Mouse (Mus musculus): ENCODE measurements around the gene Map4k2. TPM values are rescaled to one million over a fixed set of nuclear protein-coding genes. Genes with fewer than 3 reads are reported as not detected.
"Not testable (repeated sequence)": the region's sequence is repeated elsewhere in the genome, so short reads cannot be mapped to it uniquely, and the experiment has no call there.

The Map4k2 gene
- total RNA-seq (2021) (10 to 100 TPM; 36.1 to 38.5 TPM), polyA plus RNA-seq (2012; rRNA removed) (150 and 161 TPM in 2 replicates)
- long read RNA-seq, full-length matches to known transcripts: 5 of 11 reads
- long read RNA-seq, partial matches to known transcripts: 4 of 11 reads
- long read RNA-seq, other reads (novel, unspliced or antisense): 2 of 11 reads

- DNase-seq: peak; percentile 94
These were observed at the start of gene Map4k2 for GRCm38 (mm10) chr19:6340524-6341452. Gene Map4k2, plus strand, starts transcription at chr19:6341135.

- DNase-seq: no peak
These were observed 48.7 kb upstream of the Map4k2 start for GRCm38 (mm10) chr19:6292262-6292661.

GRCm38 (mm10) chr19:6294301-6294700 lies 46.6 kb upstream of the Map4k2 start:
- no peak for DNase-seq

GRCm38 (mm10) chr19:6296551-6297210 lies 44.3 kb upstream of the Map4k2 start:
- no peak for DNase-seq

- peak; percentile 95 for DNase-seq
These were observed 43.3 kb upstream of the Map4k2 start for GRCm38 (mm10) chr19:6297641-6298040.

- no peak for DNase-seq
These were observed 41.9 kb upstream of the Map4k2 start for GRCm38 (mm10) chr19:6299003-6299402.

- peak; percentile 55 for DNase-seq
These were observed 41.3 kb upstream of the Map4k2 start for GRCm38 (mm10) chr19:6299450-6300267.

- no peak for DNase-seq
These were observed 40.5 kb upstream of the Map4k2 start for GRCm38 (mm10) chr19:6300402-6300841.

GRCm38 (mm10) chr19:6302114-6302513 lies 38.8 kb upstream of the Map4k2 start:
- DNase-seq: no peak

- peak; percentile 37 for DNase-seq
These were observed 38.4 kb upstream of the Map4k2 start for GRCm38 (mm10) chr19:6302522-6302921.

GRCm38 (mm10) chr19:6303831-6304230 lies 37.1 kb upstream of the Map4k2 start:
- no peak for DNase-seq

GRCm38 (mm10) chr19:6304787-6305516 lies 36.0 kb upstream of the Map4k2 start:
- DNase-seq: peak; percentile 93

GRCm38 (mm10) chr19:6305517-6306115 lies 35.3 kb upstream of the Map4k2 start:
- DNase-seq: peak; percentile 49

- DNase-seq: peak; percentile 94
These were observed 34.8 kb upstream of the Map4k2 start, which contains the start of gene Cdc42bpg for GRCm38 (mm10) chr19:6306137-6306551. Gene Cdc42bpg, plus strand, starts transcription at chr19:6306456.

GRCm38 (mm10) chr19:6306586-6306985 lies 34.3 kb upstream of the Map4k2 start:
- peak; percentile 80 for DNase-seq

GRCm38 (mm10) chr19:6307733-6308531 lies 33.0 kb upstream of the Map4k2 start:
- DNase-seq: peak; percentile 77

- DNase-seq: no peak
These were observed 30.8 kb upstream of the Map4k2 start for GRCm38 (mm10) chr19:6310181-6310580.

- DNase-seq: not testable (repeated sequence)
These were observed 29.2 kb upstream of the Map4k2 start for GRCm38 (mm10) chr19:6311783-6312182.

GRCm38 (mm10) chr19:6313796-6314195 lies 27.1 kb upstream of the Map4k2 start:
- DNase-seq: no peak

- DNase-seq: no peak
These were observed 26.4 kb upstream of the Map4k2 start for GRCm38 (mm10) chr19:6314513-6314912.

Data from adrenal gland, adult 2 months (tissue).